Mouse (Mus musculus) myocyte (in vitro differentiated cells): ENCODE results near the gene Methig1. TPM values are rescaled to one million over a fixed set of nuclear protein-coding genes. Genes with fewer than 3 reads are reported as not detected.

Experiments
- H3K27me3 ChIP-seq: one replicate; pipeline ENCODE4 v1.6.1; 2011; ENCODE audit not compliant: control insufficient read depth, insufficient read depth, insufficient read length
- H3K36me3 ChIP-seq: one replicate; pipeline ENCODE4 v1.6.1; 2011; ENCODE audit not compliant: control insufficient read depth, insufficient read depth
- H3K4me2 ChIP-seq: one replicate; pipeline ENCODE4 v1.6.1; 2011; ENCODE audit warnings: low read depth, control low read depth
- H3K4me3 ChIP-seq: one replicate; pipeline ENCODE4 v1.5.1; 2011; ENCODE audit warnings: mild to moderate bottlenecking, control low read depth, moderate library complexity
- H3K79me2 ChIP-seq: one replicate; pipeline ENCODE4 v1.6.1; 2011; ENCODE audit not compliant: control insufficient read depth, insufficient read depth
- H3ac ChIP-seq: one replicate; pipeline ENCODE4 v1.6.1; 2011; ENCODE audit not compliant: control insufficient read depth, insufficient read length
- CEBPB ChIP-seq: IDR thresholded peaks from 2 replicates; pipeline ENCODE4 v1.6.1; 2011; ENCODE audit warnings: mild to moderate bottlenecking, moderate library complexity; ENCODE audit not compliant: poor library complexity, insufficient read depth, severe bottlenecking
- E2F4 ChIP-seq: IDR thresholded peaks from one replicate; pipeline ENCODE4 v1.6.1; 2011; ENCODE audit warnings: mild to moderate bottlenecking, control low read depth, moderate library complexity; ENCODE audit not compliant: insufficient read depth
- MAX ChIP-seq: IDR thresholded peaks from one replicate; pipeline ENCODE4 v1.6.1; 2011; ENCODE audit warnings: low read depth, mild to moderate bottlenecking, control low read depth
- MYOD1 ChIP-seq, 3 experiments: IDR thresholded peaks; one replicate each; pipeline ENCODE4 v1.6.1; 2011; ENCODE audit warnings: control low read depth in 2 of 3, low read depth in 2 of 3, mild to moderate bottlenecking in 2 of 3, moderate library complexity in 1 of 3; ENCODE audit not compliant: insufficient read length in 2 of 3, control insufficient read depth in 1 of 3
- MYOG ChIP-seq, 3 experiments: IDR thresholded peaks; one replicate each; pipeline ENCODE4 v1.6.1; 2011; ENCODE audit warnings: control low read depth in 2 of 3, low read depth in 2 of 3, mild to moderate bottlenecking in 2 of 3; ENCODE audit not compliant: insufficient read length in 2 of 3, control insufficient read depth in 1 of 3, insufficient read depth in 1 of 3
- POLR2A ChIP-seq: IDR thresholded peaks from one replicate; pipeline ENCODE4 v1.6.1; 2011; ENCODE audit warnings: low read depth, mild to moderate bottlenecking, control low read depth, moderate library complexity; ENCODE audit not compliant: insufficient read length
- REST ChIP-seq: IDR thresholded peaks from one replicate; pipeline ENCODE4 v1.6.1; 2011; ENCODE audit warnings: mild to moderate bottlenecking, control low read depth, moderate library complexity; ENCODE audit not compliant: insufficient read depth, insufficient read length
- SRF ChIP-seq: IDR thresholded peaks from one replicate; pipeline ENCODE4 v1.6.1; 2011; ENCODE audit warnings: low read depth; ENCODE audit not compliant: control insufficient read depth, insufficient read length
- TCF12 ChIP-seq: IDR thresholded peaks from one replicate; pipeline ENCODE4 v1.6.1; 2011; ENCODE audit warnings: mild to moderate bottlenecking, control low read depth; ENCODE audit not compliant: poor library complexity, insufficient read depth, severe bottlenecking
- TCF3 ChIP-seq: IDR thresholded peaks from one replicate; pipeline ENCODE4 v1.6.1; 2011; ENCODE audit warnings: low read depth, control low read depth; ENCODE audit not compliant: insufficient read length
- USF1 ChIP-seq: IDR thresholded peaks from one replicate; pipeline ENCODE4 v1.6.1; 2011; ENCODE audit warnings: low read depth, mild to moderate bottlenecking, control low read depth, moderate library complexity
- polyA plus RNA-seq: library from polyadenylated mRNA; unstranded; fragments of >200 nt; fragmentation: generic; extraction: Trizol; gene quantifications from one replicate; pipeline ENCODE4 v1.2.1, GENCODE M21; 2012; ENCODE audit warnings: missing spikeins

Methig1 gene
- polyA plus RNA-seq, 1 experiment, result not detected

DNA sequence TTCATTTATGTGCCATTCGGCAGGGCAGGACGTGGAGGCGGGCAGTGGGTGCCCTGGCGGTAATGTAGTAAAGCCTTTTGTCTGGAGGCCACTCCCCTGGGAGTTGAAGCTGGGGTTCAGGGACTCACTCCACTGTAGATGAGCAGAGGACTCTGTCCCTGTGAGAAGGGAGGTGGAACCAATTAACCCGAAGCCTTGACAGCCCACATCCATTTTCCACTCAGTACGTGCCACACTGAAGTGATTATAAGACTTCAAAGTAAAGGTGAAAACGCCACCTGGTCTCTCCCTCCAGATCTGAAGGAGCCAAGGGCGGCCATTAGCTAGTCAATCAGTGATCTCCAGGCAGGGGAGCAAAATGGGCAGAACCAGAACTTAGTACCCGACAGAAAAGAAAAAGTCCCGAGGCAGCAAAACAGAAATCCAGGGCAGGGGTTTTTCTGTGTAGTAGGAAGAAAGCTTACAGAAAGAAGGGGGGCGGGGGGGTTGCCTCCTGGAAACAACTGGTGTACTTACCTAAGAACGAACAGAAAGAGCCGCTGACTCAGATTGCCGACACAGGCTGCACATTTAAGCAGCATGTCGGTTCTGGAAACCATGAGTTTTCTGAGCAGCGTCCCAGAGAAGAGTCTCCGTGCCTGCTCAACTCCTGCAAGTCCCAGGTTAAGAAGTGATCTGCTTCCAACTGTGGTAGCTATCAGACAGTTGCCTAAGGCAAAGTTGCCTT, 71.6 kb downstream of the Methig1 start, which contains the start of gene Slc11a2:
Slc11a2 (minus strand) TSS at position 677 of the 727 bp plus-strand sequence.
- TF ChIP-seq MYOD1 (IDR thresholded peaks at IDR 0.05; ENCODE audit: control insufficient read depth in 1 of 3, insufficient read length in 2 of 3, low read depth in 2 of 3) (no peak), REST (no peak), E2F4 (no peak), TCF3 (no peak), CEBPB (no peak), USF1 (no peak), SRF (no peak)
- H3K27me3 ChIP-seq, result no peaks in the 10 kb centered on the region
- H3K36me3 ChIP-seq, result no peaks in the 10 kb centered on the region
- H3ac ChIP-seq, result no peak within 1 kb of the TSS
- peak within 1 kb of the TSS; percentile 31 for H3K4me3 ChIP-seq
- H3K4me2 ChIP-seq, result peak within 1 kb of the TSS; percentile 100
- H3K79me2 ChIP-seq, result peaks cover 24% of the 10 kb centered on the region

DNA sequence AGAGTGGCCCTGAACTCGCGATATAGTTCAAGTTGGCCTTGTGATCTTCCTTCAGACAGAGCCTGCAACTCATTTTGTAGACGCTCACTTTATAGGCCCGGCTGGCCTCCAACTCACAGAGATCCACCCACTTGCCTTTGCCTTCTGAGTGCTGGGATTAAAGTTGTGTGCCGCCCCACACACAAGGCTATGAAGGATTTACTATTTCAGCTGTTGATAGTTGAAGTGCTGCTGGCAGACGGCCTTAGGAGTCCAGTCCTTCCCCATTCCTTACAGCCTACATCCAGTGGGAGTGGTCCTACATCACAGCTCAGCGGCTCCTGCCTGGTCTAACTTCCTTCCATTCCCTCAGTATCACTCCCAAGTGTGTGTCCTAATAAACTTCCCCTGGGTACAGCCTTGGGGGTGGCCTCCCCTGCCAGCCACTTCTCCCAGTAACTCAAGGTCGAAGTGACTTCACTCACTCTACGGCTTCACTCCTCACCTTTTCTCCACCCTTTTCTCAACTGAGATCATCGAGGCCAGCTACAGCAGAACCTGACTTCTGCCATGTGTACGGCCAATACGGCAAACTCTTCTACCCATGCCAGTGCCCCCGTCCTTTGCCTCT, 75.5 kb downstream of the Methig1 start:
- Histone ChIP-seq H3K36me3 (no peaks in the 10 kb centered on the region), H3K27me3 (no peaks in the 10 kb centered on the region), H3ac (no peak overlapping the region), H3K4me2 (no peak overlapping the region), H3K4me3 (no peak overlapping the region), H3K79me2 (no peaks in the 10 kb centered on the region)
- TF ChIP-seq TCF12, result peak; percentile 36
- TF ChIP-seq MYOD1 (IDR thresholded peaks at IDR 0.05; ENCODE audit: control insufficient read depth in 1 of 3, insufficient read length in 2 of 3, low read depth in 2 of 3), result peak; percentile 87 to 92 (median 87)
- peak in 1 of 3 experiments; percentile 34 for TF ChIP-seq MYOG (IDR thresholded peaks at IDR 0.05; ENCODE audit: control insufficient read depth in 1 of 3, insufficient read depth in 1 of 3, insufficient read length in 2 of 3, low read depth in 2 of 3)
- no peak for TF ChIP-seq POLR2A
- no peak for TF ChIP-seq TCF3

DNA sequence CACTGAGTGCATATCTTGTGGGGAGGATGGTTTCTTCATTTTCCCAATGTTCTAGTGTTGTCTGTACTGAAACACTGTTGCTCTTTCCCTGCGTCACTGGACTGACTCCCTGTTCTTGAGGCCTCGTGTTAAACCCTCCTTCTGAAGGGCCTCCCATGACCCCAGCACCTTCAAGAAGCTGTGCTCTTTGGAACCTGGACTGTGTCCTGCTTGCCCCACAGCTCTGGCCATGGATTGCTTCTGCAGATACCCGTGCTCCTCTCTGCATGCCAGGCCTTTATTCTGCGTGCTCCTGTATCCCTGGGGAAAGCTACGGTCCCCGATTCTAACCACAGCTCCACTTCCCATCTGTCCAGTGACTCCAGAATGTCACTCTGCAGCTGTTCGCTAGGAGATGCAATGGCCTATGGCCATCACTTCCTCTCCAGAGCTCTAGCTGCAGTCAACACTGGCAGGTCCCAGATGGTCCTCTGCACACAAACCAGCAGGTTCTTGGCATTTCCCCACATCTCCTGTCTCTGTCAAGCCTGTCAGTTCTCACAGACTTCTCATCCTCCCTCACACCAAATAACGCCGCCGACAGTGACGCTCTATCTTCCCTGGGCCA, 77.1 kb downstream of the Methig1 start:
- no peak overlapping the region for H3K4me2 ChIP-seq
- no peaks in the 10 kb centered on the region for H3K27me3 ChIP-seq
- H3K36me3 ChIP-seq, result no peaks in the 10 kb centered on the region
- H3K4me3 ChIP-seq, result no peak overlapping the region
- H3ac ChIP-seq, result no peak overlapping the region
- peak; percentile 18 for TF ChIP-seq TCF3
- TF ChIP-seq MYOG (IDR thresholded peaks at IDR 0.05; ENCODE audit: control insufficient read depth in 1 of 3, insufficient read depth in 1 of 3, insufficient read length in 2 of 3, low read depth in 2 of 3), result peak; percentile 28 to 84 (median 83)
- peak in 2 of 3 experiments; percentile 66 to 89 for TF ChIP-seq MYOD1 (IDR thresholded peaks at IDR 0.05; ENCODE audit: control insufficient read depth in 1 of 3, insufficient read length in 2 of 3, low read depth in 2 of 3)
- no peak for TF ChIP-seq MAX
- H3K79me2 ChIP-seq, result no peaks in the 10 kb centered on the region

- Histone ChIP-seq H3K27me3 (no peaks in the 10 kb centered on the region), H3K4me3 (no peak overlapping the region), H3ac (no peak overlapping the region), H3K36me3 (no peaks in the 10 kb centered on the region), H3K79me2 (no peaks in the 10 kb centered on the region), H3K4me2 (no peak overlapping the region)
- no peak for TF ChIP-seq USF1
- TF ChIP-seq MYOD1 (IDR thresholded peaks at IDR 0.05; ENCODE audit: control insufficient read depth in 1 of 3, insufficient read length in 2 of 3, low read depth in 2 of 3), result no peak
Measured at GRCm38 (mm10) chr15:100433234-100433633, 80.3 kb downstream of the Methig1 start.

Other genes starting within 250 kb of the Methig1 start
- gene Atf1, start 125.3 kb upstream of the Methig1 start, polyA plus RNA-seq, result 21.9 TPM
- gene Tmprss12, start 72.3 kb upstream of the Methig1 start, polyA plus RNA-seq, result not detected
- gene Mettl7a1, start 49.0 kb upstream of the Methig1 start, polyA plus RNA-seq, result 9.4 TPM
- gene Mettl7a3, start 18.2 kb upstream of the Methig1 start, polyA plus RNA-seq, result not detected
- not detected for gene Mettl7a2, start 51 bp downstream of the Methig1 start, polyA plus RNA-seq
- gene Higd1c, start 11.4 kb downstream of the Methig1 start, polyA plus RNA-seq, result not detected
- 0.05 TPM for gene Gm5475, start 69.0 kb downstream of the Methig1 start, polyA plus RNA-seq
- gene Slc11a2, start 71.9 kb downstream of the Methig1 start, polyA plus RNA-seq, result 48.2 TPM
- 24.8 TPM for gene Letmd1, start 115.9 kb downstream of the Methig1 start, polyA plus RNA-seq
- gene Csrnp2, start 142.3 kb downstream of the Methig1 start, polyA plus RNA-seq, result 9.2 TPM
- 15.0 TPM for gene Tfcp2, start 198.9 kb downstream of the Methig1 start, polyA plus RNA-seq
- gene Pou6f1, start 246.8 kb downstream of the Methig1 start, polyA plus RNA-seq, result 7.7 TPM